Mouse (Mus musculus): ENCODE results near the gene Hoxb3. TPM values are rescaled to one million over a fixed set of nuclear protein-coding genes. Genes with fewer than 3 reads are reported as not detected.

Hoxb3 gene
- polyA plus RNA-seq (2012; ENCODE audit: insufficient read depth, insufficient read length, low replicate concordance, missing spikeins) = not detected in 2 replicates

- TF ChIP-seq POLR2A (IDR thresholded peaks at IDR 0.05; ENCODE audit: insufficient read depth, low read depth, low read length) (no peak), CTCF (IDR thresholded peaks at IDR 0.05; ENCODE audit: insufficient read depth, low read depth, low read length) (no peak)
- Histone ChIP-seq H3K4me1 (ENCODE audit: control insufficient read depth, insufficient read depth, low read length) (no peaks in the 10 kb centered on the region), H3K27ac (ENCODE audit: insufficient read depth, low read depth, low read length) (no peak within 1 kb of the TSS), H3K4me3 (ENCODE audit: insufficient read depth, low read depth, low read length) (no peak within 1 kb of the TSS)
- WGBS = 7% methylated on average over 10 of the region's 10 CpGs
Observed at GRCm38 (mm10) chr11:96323154-96323553, at the start of gene Hoxb3. TSS of gene Hoxb3 (plus strand) at chr11:96323326.

- Histone ChIP-seq H3K27ac (ENCODE audit: insufficient read depth, low read depth, low read length) (no peak overlapping the region), H3K4me3 (ENCODE audit: insufficient read depth, low read depth, low read length) (no peak overlapping the region), H3K4me1 (ENCODE audit: control insufficient read depth, insufficient read depth, low read length) (peaks cover 5% of the 10 kb centered on the region)
- TF ChIP-seq CTCF (IDR thresholded peaks at IDR 0.05; ENCODE audit: insufficient read depth, low read depth, low read length) = no peak
- TF ChIP-seq POLR2A (IDR thresholded peaks at IDR 0.05; ENCODE audit: insufficient read depth, low read depth, low read length) = no peak
- WGBS = 5% methylated on average over 10 of the region's 10 CpGs
Observed at GRCm38 (mm10) chr11:96274428-96274827, 48.7 kb upstream of the Hoxb3 start.

GRCm38 (mm10) chr11:96275896-96276295, 47.2 kb upstream of the Hoxb3 start:
- WGBS = 8% methylated on average over 4 of the region's 4 CpGs
- TF ChIP-seq CTCF (IDR thresholded peaks at IDR 0.05; ENCODE audit: insufficient read depth, low read depth, low read length) = no peak
- TF ChIP-seq POLR2A (IDR thresholded peaks at IDR 0.05; ENCODE audit: insufficient read depth, low read depth, low read length) = no peak
- Histone ChIP-seq H3K4me1 (ENCODE audit: control insufficient read depth, insufficient read depth, low read length) (peaks cover 5% of the 10 kb centered on the region), H3K27ac (ENCODE audit: insufficient read depth, low read depth, low read length) (no peak overlapping the region), H3K4me3 (ENCODE audit: insufficient read depth, low read depth, low read length) (no peak overlapping the region)

- Histone ChIP-seq H3K4me3 (ENCODE audit: insufficient read depth, low read depth, low read length) (no peak overlapping the region), H3K4me1 (ENCODE audit: control insufficient read depth, insufficient read depth, low read length) (peaks cover 2% of the 10 kb centered on the region; the same call in 1 of the 2 replicates), H3K27ac (ENCODE audit: insufficient read depth, low read depth, low read length) (no peak overlapping the region)
- 3% methylated on average over 35 of the region's 35 CpGs for WGBS
- TF ChIP-seq CTCF (IDR thresholded peaks at IDR 0.05; ENCODE audit: insufficient read depth, low read depth, low read length) (no peak), POLR2A (IDR thresholded peaks at IDR 0.05; ENCODE audit: insufficient read depth, low read depth, low read length) (no peak)
Observed at GRCm38 (mm10) chr11:96277151-96278044, 45.7 kb upstream of the Hoxb3 start.

GRCm38 (mm10) chr11:96278324-96278723, 44.8 kb upstream of the Hoxb3 start:
- 14% methylated on average over 14 of the region's 14 CpGs for WGBS
- no peak overlapping the region for H3K4me3 ChIP-seq (ENCODE audit: insufficient read depth, low read depth, low read length)
- no peak for TF ChIP-seq CTCF (IDR thresholded peaks at IDR 0.05; ENCODE audit: insufficient read depth, low read depth, low read length)
- no peak for TF ChIP-seq POLR2A (IDR thresholded peaks at IDR 0.05; ENCODE audit: insufficient read depth, low read depth, low read length)
- no peak overlapping the region for H3K27ac ChIP-seq (ENCODE audit: insufficient read depth, low read depth, low read length)
- H3K4me1 ChIP-seq (ENCODE audit: control insufficient read depth, insufficient read depth, low read length) = no peaks in the 10 kb centered on the region

GRCm38 (mm10) chr11:96278773-96279172, 44.4 kb upstream of the Hoxb3 start:
- no peaks in the 10 kb centered on the region for H3K4me1 ChIP-seq (ENCODE audit: control insufficient read depth, insufficient read depth, low read length)
- no peak overlapping the region for H3K4me3 ChIP-seq (ENCODE audit: insufficient read depth, low read depth, low read length)
- 1% methylated on average over 9 of the region's 9 CpGs for WGBS
- peak; percentile 80 for TF ChIP-seq CTCF (IDR thresholded peaks at IDR 0.05; ENCODE audit: insufficient read depth, low read depth, low read length)
- no peak for TF ChIP-seq POLR2A (IDR thresholded peaks at IDR 0.05; ENCODE audit: insufficient read depth, low read depth, low read length)
- H3K27ac ChIP-seq (ENCODE audit: insufficient read depth, low read depth, low read length) = no peak overlapping the region

- Histone ChIP-seq H3K4me3 (ENCODE audit: insufficient read depth, low read depth, low read length) (no peak overlapping the region), H3K27ac (ENCODE audit: insufficient read depth, low read depth, low read length) (no peak overlapping the region), H3K4me1 (ENCODE audit: control insufficient read depth, insufficient read depth, low read length) (no peaks in the 10 kb centered on the region; the same call in 1 of the 2 replicates)
- 4% methylated on average over 31 of the region's 31 CpGs for WGBS
- TF ChIP-seq POLR2A (IDR thresholded peaks at IDR 0.05; ENCODE audit: insufficient read depth, low read depth, low read length) (no peak), CTCF (IDR thresholded peaks at IDR 0.05; ENCODE audit: insufficient read depth, low read depth, low read length) (no peak)
Observed at GRCm38 (mm10) chr11:96279421-96280233, 43.5 kb upstream of the Hoxb3 start.

GRCm38 (mm10) chr11:96280399-96281378, 42.4 kb upstream of the Hoxb3 start:
- no peak overlapping the region for H3K4me3 ChIP-seq (ENCODE audit: insufficient read depth, low read depth, low read length)
- H3K27ac ChIP-seq (ENCODE audit: insufficient read depth, low read depth, low read length) = no peak overlapping the region
- no peaks in the 10 kb centered on the region; the same call in 1 of the 2 replicates for H3K4me1 ChIP-seq (ENCODE audit: control insufficient read depth, insufficient read depth, low read length)
- TF ChIP-seq CTCF (IDR thresholded peaks at IDR 0.05; ENCODE audit: insufficient read depth, low read depth, low read length) (no peak), POLR2A (IDR thresholded peaks at IDR 0.05; ENCODE audit: insufficient read depth, low read depth, low read length) (no peak)
- 8% methylated on average over 8 of the region's 8 CpGs for WGBS
